Mouse (Mus musculus) cortical plate, adult 2 months (tissue): Measurements from ENCODE around the gene Tmem131.

Experiments used
- CTCF ChIP-seq: fragments of 200-500 bp; IDR thresholded peaks from 2 replicates; pipeline ENCODE4 v1.5.1; 2011; ENCODE audit warnings: mild to moderate bottlenecking, control low read depth, low read length; ENCODE audit not compliant: insufficient read depth; ENCODE audit errors: extremely low read depth
- POLR2A ChIP-seq: fragments of 200-500 bp; IDR thresholded peaks from 2 replicates; pipeline ENCODE4 v1.6.1; 2011; ENCODE audit warnings: mild to moderate bottlenecking, low read length, control low read depth; ENCODE audit not compliant: insufficient read depth; ENCODE audit errors: extremely low read depth

DNA sequence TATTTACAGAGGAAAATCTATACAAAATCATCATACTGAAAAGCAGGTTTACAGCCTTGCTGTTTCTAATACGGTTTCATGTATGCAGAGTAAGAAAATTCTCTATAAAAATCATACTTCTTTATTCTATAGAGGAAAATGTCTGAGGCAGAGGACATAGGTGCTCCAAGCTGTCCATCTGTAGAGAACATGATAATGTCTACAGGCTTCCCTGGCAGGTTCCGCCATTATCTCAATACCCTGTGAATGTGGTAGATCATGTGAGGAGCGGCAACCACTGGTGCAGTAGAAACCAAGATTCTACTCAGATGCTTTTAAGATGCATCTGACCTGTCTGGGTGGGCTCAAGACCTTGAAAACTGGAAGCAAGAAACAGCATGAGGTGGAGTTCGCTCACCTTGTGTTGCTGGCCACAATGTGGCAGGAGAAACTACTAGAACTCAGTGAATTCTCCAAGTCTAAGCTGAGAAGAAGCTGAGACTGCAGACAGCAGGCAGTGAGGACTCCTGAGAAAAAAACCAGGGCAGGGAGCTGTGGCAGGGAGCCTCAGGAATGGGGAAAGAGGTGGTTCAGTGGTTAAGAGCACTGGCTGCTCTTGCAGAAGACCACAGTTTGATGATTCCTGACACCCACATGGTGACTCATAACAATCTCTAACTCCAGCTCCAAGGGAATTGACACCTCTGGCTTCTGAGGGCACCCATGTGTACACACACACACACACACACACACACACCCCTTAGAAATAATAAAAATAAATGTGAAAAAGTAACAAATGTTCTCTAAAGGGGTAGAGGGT, 20.6 kb downstream of the Tmem131 start:
- TF ChIP-seq CTCF (no peak), POLR2A (no peak)
